Mouse (Mus musculus) liver, embryonic 13.5 days (tissue): ENCODE measurements around the gene Sox10. TPM values are rescaled to one million over a fixed set of nuclear protein-coding genes. Genes with fewer than 3 reads are reported as not detected.

Experiments used
- ATAC-seq: fragments of 200-750 bp; cut with Nextera tagmentation; 2 replicates; pipeline ENCODE4 v1.8.0; 2017; ENCODE audit warnings: low read depth, mild to moderate bottlenecking, moderate number of reproducible peaks, moderate library complexity
- DNase-seq: peaks from one replicate; pipeline ENCODE4 v3.0.0; 2022
- H3K27ac ChIP-seq: fragments of 300-500 bp; sonication (generic); 2 replicates; pipeline ENCODE4 v1.5.1; 2015; ENCODE audit warnings: moderate library complexity, mild to moderate bottlenecking, inconsistent platforms
- H3K27me3 ChIP-seq: fragments of 300-500 bp; sonication (generic); 2 replicates; pipeline ENCODE4 v1.6.1; 2015; ENCODE audit warnings: mild to moderate bottlenecking, inconsistent platforms
- H3K36me3 ChIP-seq: fragments of 300-500 bp; sonication (generic); 2 replicates; pipeline ENCODE4 v1.6.1; 2015; ENCODE audit warnings: mild to moderate bottlenecking, inconsistent platforms
- H3K4me1 ChIP-seq: fragments of 300-500 bp; sonication (generic); replicated peaks from 2 replicates; pipeline ENCODE4 v1.6.1; 2015; ENCODE audit warnings: inconsistent platforms
- H3K4me2 ChIP-seq: fragments of 300-500 bp; sonication (generic); 2 replicates; pipeline ENCODE4 v1.6.1; 2015; ENCODE audit warnings: inconsistent platforms, mild to moderate bottlenecking, moderate library complexity
- H3K4me3 ChIP-seq: fragments of 300-500 bp; sonication (generic); replicated peaks from 2 replicates; pipeline ENCODE4 v1.5.1; 2015; ENCODE audit warnings: mild to moderate bottlenecking, inconsistent platforms
- H3K9ac ChIP-seq: fragments of 300-500 bp; sonication (generic); 2 replicates; pipeline ENCODE4 v1.6.1; 2015; ENCODE audit warnings: mild to moderate bottlenecking, inconsistent platforms
- H3K9me3 ChIP-seq: fragments of 300-500 bp; sonication (generic); replicated peaks from 2 replicates; pipeline ENCODE4 v1.6.1; 2016; ENCODE audit warnings: inconsistent platforms
- WGBS: fragments of 180-500 bp; shearing (Covaris S2); methylation state at CpG from one replicate; pipeline ENCODE4 v1.1.7; 2015; ENCODE audit not compliant: insufficient replicate concordance; 5-methylcytosine and 5-hydroxymethylcytosine counted together
- polyA plus RNA-seq: library from polyadenylated mRNA; unstranded; fragments of >200 nt; fragmentation: Nextera tagmentation; extraction: Ambion mirVana; gene quantifications from 2 replicates; pipeline ENCODE4 v1.2.1, GENCODE M21; 2015

Sox10 gene
- 0.06 and 0.10 TPM in 2 replicates for polyA plus RNA-seq

DNA sequence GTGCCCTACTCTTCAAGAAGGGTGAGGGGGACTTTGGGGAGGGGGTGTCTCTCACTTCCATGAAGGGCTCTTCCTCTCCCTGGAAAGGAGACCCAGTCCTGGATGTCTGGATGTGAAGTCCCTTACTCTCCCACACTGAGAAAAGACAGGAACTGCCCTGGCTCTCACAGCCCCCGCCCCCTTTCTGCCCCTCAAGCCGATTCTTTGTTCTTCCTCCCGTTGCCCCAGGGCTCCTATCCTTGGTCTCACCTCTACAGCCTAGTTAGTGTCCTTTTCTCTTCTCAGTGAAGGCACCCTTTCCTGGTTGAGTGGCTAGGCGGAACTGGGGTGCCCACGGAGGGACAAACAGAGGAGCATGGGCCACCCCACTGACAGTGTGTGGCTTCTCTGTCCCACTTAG is at the start of gene Sox10:
TSS of gene Sox10 (minus strand) at position 101 of the 400 bp plus-strand sequence.
- no peaks in the 10 kb centered on the region for H3K9me3 ChIP-seq
- no peak within 1 kb of the TSS for H3K9ac ChIP-seq
- no peak for ATAC-seq
- no peak within 1 kb of the TSS for H3K27ac ChIP-seq
- no peaks in the 10 kb centered on the region for H3K36me3 ChIP-seq
- peaks cover 72% of the 10 kb centered on the region for H3K27me3 ChIP-seq
- DNase-seq: no peak
- H3K4me1 ChIP-seq: no peaks in the 10 kb centered on the region; the same call in 1 of the 2 replicates
- 41% methylated on average over 5 of the region's 5 CpGs for WGBS
- no peak within 1 kb of the TSS for H3K4me3 ChIP-seq
- H3K4me2 ChIP-seq: no peak within 1 kb of the TSS

DNA sequence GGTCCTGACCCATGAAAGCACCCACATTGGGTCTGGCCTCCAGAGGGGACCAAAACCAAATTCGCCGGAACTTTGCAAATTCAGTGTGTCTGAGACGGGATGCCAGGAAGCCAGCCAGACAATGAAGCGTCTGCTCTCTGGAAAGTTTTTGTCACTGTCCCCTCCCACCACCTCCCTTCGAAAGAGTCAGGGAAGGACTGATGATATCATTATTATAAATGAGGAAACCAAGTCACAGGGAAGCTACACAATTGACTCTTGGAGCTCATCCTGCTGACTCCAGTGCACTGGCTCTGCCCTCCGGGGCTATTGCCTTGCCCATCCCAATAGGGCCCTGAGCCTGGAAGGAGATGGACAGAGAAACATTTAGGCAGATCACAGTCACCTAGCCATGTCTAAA is 48.6 kb upstream of the Sox10 start:
- Histone ChIP-seq H3K4me3 (no peak overlapping the region), H3K4me2 (no peak overlapping the region), H3K36me3 (no peaks in the 10 kb centered on the region), H3K27me3 (no peaks in the 10 kb centered on the region), H3K4me1 (0 out of 2 replicates have a peak, but pooled peaks cover 7% of the 10 kb centered on the region), H3K9me3 (no peaks in the 10 kb centered on the region), H3K9ac (no peak overlapping the region), H3K27ac (no peak overlapping the region)
- ATAC-seq (no peak), DNase-seq (no peak)
- WGBS: 65% methylated on average over 6 of the region's 6 CpGs

DNA sequence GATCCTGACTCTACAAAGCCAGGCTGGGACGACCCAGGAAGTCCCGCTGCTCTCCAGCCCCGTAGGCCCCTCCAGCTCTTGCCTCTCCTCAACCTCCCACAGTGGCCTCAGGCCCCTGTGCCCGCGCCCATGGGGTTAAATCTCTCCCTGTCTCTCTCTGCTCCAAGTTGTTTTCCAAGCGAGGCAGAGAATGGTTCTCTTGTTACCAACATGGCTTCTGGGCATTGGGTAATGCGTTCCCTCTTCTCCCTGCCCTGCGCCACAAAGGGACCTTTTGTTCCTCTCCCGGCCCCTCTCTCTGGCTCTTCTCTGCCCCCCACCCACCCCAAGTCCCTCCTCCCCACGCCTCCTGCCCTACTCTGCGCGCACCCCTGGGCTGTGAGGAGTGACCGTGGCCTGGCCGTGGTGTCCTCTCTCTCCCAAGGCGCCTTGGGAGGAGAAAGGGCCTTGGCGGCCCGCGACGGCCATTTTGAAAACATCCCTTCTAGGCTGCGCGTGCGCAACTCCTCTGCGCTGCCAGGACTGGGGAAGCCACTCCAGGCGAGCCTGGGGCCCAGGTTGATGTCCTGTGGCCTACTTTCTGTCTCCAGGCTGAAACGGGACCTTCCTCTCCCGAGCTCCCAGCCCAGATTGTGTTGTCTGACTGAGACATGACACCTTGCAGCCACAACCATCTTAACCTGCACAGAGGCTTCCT is 47.9 kb upstream of the Sox10 start:
- ATAC-seq: no peak
- Histone ChIP-seq H3K9ac (no peak overlapping the region), H3K4me2 (no peak overlapping the region), H3K27me3 (no peaks in the 10 kb centered on the region; the same call in 1 of the 2 replicates), H3K36me3 (no peaks in the 10 kb centered on the region), H3K4me1 (0 out of 2 replicates have a peak, but pooled peaks cover 8% of the 10 kb centered on the region), H3K4me3 (no peak overlapping the region), H3K9me3 (no peaks in the 10 kb centered on the region), H3K27ac (no peak overlapping the region)
- no peak for DNase-seq
- 82% methylated on average over 26 of the region's 26 CpGs for WGBS

DNA sequence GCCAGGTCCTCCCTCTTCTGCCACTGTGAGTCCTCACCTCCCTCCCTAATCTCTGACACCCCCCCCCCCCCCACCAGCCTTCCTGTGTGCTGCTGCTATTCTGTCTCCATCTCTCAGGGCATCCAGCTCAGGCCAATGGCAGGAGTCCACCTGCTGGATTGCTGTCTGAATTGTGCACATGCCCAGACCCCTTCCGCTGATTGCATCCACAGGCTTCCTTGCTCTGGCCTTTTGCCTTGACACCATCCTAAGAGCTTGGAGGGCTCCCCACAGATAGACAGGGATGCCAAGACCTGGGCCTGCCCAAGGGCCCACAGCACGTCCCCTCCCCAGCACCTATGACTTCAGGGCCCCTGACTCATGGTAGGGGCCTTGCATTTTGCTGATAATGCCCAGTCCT is 45.3 kb upstream of the Sox10 start:
- Histone ChIP-seq H3K27me3 (peaks cover 4% of the 10 kb centered on the region; the same call in 1 of the 2 replicates), H3K4me1 (0 out of 2 replicates have a peak, but pooled peaks cover 3% of the 10 kb centered on the region), H3K27ac (no peak overlapping the region), H3K36me3 (no peaks in the 10 kb centered on the region), H3K9ac (no peak overlapping the region), H3K9me3 (no peaks in the 10 kb centered on the region), H3K4me3 (no peak overlapping the region), H3K4me2 (no peak overlapping the region)
- WGBS: 49% methylated on average over 2 of the region's 2 CpGs
- ATAC-seq (no peak), DNase-seq (no peak)

DNA sequence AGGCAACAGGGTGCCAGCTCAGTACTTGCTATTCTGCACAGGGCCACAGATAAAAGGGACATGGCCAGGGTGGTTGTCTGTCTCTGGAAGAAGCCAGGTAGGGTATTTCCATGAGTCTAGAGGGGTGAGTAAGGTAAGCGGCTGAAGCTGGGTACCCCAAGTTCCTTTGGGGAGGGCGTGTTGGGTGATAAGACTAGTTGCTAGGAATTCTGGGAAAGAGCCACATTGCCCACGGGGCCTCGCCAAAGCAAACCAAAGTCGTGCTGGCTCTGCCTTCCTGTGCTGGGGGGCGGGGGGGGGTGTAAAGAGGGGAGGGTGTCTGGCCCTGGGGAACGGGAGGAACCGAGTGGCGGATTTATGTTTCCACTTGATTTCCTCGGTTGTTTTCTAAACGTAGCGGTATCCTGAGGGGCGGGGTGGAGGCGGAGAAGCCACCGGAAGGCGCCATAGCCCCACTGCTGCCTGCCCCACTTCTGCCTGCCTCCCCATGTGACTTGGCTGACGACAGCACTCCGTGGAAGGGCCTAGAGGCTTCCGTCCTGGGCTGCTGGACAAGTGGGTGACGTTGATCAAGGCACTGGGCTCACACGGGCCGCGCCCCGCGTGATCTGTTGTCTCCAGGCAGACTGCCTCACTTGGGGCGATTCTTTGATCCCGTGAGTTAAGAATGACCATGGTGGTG is 43.9 kb upstream of the Sox10 start:
- H3K9ac ChIP-seq: no peak overlapping the region
- no peak overlapping the region for H3K27ac ChIP-seq
- DNase-seq (no peak), ATAC-seq (no peak; the same call in 1 of the 2 replicates)
- H3K4me2 ChIP-seq: peak overlapping the region; percentile 26; the same call in 1 of the 2 replicates
- peaks cover 7% of the 10 kb centered on the region; the same call in 1 of the 2 replicates for H3K27me3 ChIP-seq
- H3K36me3 ChIP-seq: no peaks in the 10 kb centered on the region
- no peak overlapping the region for H3K4me3 ChIP-seq
- H3K4me1 ChIP-seq: 0 out of 2 replicates have a peak, but pooled peaks cover 3% of the 10 kb centered on the region
- H3K9me3 ChIP-seq: no peaks in the 10 kb centered on the region
- WGBS: 54% methylated on average over 27 of the region's 27 CpGs

DNA sequence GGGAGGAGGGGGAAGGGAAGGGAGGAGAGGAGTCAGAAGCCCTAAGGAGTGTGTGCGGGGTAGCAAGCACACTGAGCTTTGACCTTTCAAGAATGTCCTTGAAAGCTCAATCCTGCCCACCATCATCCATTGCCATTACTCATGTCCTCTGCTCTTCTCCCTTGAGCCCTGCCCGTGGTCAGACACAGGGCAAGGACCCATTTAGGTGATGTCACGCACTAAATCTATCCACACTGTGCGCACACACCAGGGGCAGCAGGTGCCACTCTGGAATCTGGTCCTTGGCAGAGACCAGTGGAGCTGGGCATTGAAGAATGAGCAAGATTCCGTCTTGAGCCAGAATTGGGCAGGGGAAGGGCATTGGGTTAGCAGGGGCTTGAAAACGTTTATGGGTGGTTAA is 43.2 kb upstream of the Sox10 start:
- Histone ChIP-seq H3K27me3 (peaks cover 11% of the 10 kb centered on the region), H3K4me2 (no peak overlapping the region), H3K27ac (no peak overlapping the region), H3K4me3 (no peak overlapping the region), H3K9ac (no peak overlapping the region), H3K4me1 (0 out of 2 replicates have a peak, but pooled peaks cover 3% of the 10 kb centered on the region), H3K9me3 (no peaks in the 10 kb centered on the region), H3K36me3 (no peaks in the 10 kb centered on the region)
- ATAC-seq (no peak), DNase-seq (no peak)
- WGBS: 65% methylated on average over 6 of the region's 6 CpGs

DNA sequence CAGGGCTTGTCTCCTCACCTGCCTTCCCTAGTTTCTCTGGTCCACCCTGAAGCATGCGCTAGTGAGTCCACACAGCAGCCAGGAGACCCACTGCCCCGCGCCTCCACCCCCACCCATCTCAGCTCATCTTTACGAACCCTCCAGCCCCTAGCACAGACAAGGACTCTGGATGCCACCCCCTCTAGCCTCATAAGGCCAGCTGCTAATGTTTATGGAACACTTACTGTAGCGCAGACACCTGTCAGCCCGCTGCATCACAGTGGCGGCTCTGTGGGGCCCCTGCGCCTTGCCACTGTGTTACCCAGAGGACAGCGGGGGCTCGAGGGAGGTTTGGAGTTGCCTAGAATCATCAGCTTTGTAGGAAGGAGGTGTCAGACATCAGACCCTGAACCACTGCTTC is 37.5 kb upstream of the Sox10 start:
- H3K9ac ChIP-seq: no peak overlapping the region
- no peaks in the 10 kb centered on the region for H3K36me3 ChIP-seq
- DNase-seq (no peak), ATAC-seq (no peak)
- H3K9me3 ChIP-seq: no peaks in the 10 kb centered on the region
- 34% methylated on average over 10 of the region's 10 CpGs for WGBS
- no peak overlapping the region for H3K4me2 ChIP-seq
- no peak overlapping the region for H3K4me3 ChIP-seq
- no peak overlapping the region for H3K27ac ChIP-seq
- H3K4me1 ChIP-seq: no peaks in the 10 kb centered on the region
- peaks cover 11% of the 10 kb centered on the region; the same call in 1 of the 2 replicates for H3K27me3 ChIP-seq

DNA sequence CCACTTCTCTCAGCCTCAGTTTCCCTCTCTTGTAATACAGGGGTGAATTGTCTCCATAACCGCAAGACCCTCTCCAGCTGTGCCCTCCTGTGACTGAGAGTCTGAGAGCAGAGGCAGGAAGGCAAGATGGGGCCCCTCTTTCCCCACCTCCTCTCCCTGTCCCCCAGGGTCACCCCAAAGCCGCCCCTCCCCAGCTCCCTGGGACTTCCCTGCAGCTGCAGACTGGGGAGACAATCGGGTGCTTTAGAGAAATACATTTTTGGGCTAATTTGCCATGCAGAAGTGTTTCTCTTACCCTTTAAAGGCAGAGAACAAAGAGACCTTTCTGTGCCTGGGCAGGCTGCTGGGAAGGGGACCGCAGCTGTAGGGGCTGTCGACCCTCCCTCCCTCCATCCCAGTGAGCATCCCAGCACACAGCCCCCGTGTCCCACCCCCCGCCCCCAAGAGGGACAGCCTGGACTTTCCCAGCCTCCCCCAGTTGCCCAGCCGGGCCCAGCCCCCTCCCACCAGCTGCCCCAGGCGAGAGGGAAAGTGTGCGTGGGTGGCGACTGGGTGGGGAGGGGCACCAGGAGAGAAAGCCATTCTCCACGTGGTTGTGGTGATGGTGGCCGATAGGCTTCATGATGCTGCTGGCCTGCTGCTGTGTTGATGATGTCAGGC is 36.6 kb upstream of the Sox10 start:
- H3K27me3 ChIP-seq: peaks cover 11% of the 10 kb centered on the region; the same call in 1 of the 2 replicates
- no peak overlapping the region for H3K9ac ChIP-seq
- DNase-seq (no peak), ATAC-seq (no peak)
- no peaks in the 10 kb centered on the region for H3K36me3 ChIP-seq
- H3K4me3 ChIP-seq: no peak overlapping the region
- H3K27ac ChIP-seq: no peak overlapping the region
- H3K4me2 ChIP-seq: no peak overlapping the region
- H3K4me1 ChIP-seq: no peaks in the 10 kb centered on the region
- 38% methylated on average over 12 of the region's 13 CpGs for WGBS
- no peaks in the 10 kb centered on the region for H3K9me3 ChIP-seq

DNA sequence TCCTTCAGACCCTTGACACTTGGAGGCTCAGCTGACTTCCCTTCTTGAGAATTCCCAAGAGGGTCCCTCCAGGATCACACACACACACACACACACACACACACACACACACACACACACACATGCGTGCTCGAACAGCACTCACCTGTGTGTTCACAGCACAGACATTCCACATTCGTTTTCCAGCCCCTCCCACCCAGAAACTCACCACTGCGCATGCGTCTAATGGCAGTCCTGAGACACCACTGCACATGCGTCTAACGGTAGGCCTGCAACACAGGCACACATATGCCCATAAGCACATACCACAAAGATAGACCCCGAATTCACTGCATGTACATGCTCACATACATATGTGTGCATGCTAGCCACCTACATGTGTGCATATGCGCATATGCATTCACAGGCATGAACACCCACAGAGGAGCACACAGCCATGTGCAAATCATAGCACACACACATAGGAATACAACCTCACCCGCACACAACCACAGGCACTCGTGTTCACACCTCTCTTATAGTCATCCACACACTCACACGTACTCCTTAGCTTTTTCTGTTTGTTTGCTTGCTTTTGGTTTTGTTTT is 34.4 kb upstream of the Sox10 start:
- 0 out of 2 replicates have a peak, but pooled peaks cover 3% of the 10 kb centered on the region for H3K4me1 ChIP-seq
- no peaks in the 10 kb centered on the region for H3K36me3 ChIP-seq
- 79% methylated on average over 12 of the region's 12 CpGs for WGBS
- no peak for DNase-seq
- peaks cover 6% of the 10 kb centered on the region; the same call in 1 of the 2 replicates for H3K27me3 ChIP-seq
- ATAC-seq: no peak
- H3K9ac ChIP-seq: no peak overlapping the region
- no peak overlapping the region for H3K4me3 ChIP-seq
- no peak overlapping the region for H3K4me2 ChIP-seq
- H3K9me3 ChIP-seq: no peaks in the 10 kb centered on the region
- no peak overlapping the region for H3K27ac ChIP-seq

DNA sequence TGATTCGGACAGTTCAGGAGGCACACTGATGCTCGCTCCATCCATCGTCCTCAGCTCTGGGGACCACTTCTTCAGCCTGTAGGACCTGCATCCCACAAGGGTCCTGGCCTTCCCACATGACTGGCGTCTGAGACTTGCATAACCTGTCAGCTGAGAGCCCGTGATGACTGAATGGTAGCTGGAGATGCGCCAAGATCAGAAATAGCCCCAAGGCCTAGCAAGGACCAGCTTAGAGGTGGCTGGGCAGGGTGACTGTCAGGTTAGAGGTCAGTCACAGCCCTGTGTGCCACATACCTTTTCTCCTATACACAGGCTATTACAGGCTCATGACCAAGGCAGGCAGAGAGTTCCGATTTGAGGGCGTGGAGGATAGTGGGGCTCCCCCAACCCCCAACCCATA is 30.5 kb upstream of the Sox10 start:
- H3K36me3 ChIP-seq: no peaks in the 10 kb centered on the region
- no peak overlapping the region for H3K4me2 ChIP-seq
- DNase-seq (no peak), ATAC-seq (no peak)
- H3K9me3 ChIP-seq: no peaks in the 10 kb centered on the region
- H3K4me1 ChIP-seq: peaks cover 11% of the 10 kb centered on the region
- H3K27ac ChIP-seq: no peak overlapping the region
- H3K27me3 ChIP-seq: no peaks in the 10 kb centered on the region
- 74% methylated on average over 8 of the region's 8 CpGs for WGBS
- no peak overlapping the region for H3K4me3 ChIP-seq
- H3K9ac ChIP-seq: no peak overlapping the region

DNA sequence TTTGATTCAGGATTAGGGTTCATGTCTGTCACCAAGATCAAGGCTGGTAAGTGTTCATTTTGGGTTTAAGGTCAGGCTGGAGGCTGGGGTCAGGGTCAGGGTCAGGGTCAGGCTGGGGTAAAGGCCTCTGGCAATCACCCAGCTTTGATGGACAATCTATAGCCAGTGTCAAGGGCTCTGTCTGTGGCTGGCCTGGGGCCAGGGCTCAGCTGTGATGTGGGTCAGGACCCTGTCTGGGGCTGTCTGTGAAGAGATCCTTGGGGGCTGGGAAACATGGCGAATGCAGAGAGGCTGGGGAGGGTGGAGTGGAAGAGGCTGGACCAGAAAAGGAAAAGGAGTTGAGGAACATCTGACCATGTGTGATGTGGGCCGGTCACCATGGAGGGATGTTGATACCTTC is 29.9 kb upstream of the Sox10 start:
- H3K4me3 ChIP-seq: no peak overlapping the region
- no peaks in the 10 kb centered on the region for H3K9me3 ChIP-seq
- no peaks in the 10 kb centered on the region for H3K27me3 ChIP-seq
- DNase-seq (no peak), ATAC-seq (peak; percentile 51; the same call in 1 of the 2 replicates)
- 74% methylated on average over 2 of the region's 2 CpGs for WGBS
- no peak overlapping the region for H3K4me2 ChIP-seq
- no peaks in the 10 kb centered on the region for H3K36me3 ChIP-seq
- no peak overlapping the region for H3K27ac ChIP-seq
- H3K4me1 ChIP-seq: peaks cover 11% of the 10 kb centered on the region
- H3K9ac ChIP-seq: no peak overlapping the region
